Mouse (Mus musculus) limb, embryonic 14.5 days (tissue): ENCODE measurements around the gene Kif16b. TPM values are rescaled to one million over a fixed set of nuclear protein-coding genes. Genes with fewer than 3 reads are reported as not detected.

Source experiments
- ATAC-seq: fragments of 200-750 bp; cut with Nextera tagmentation; 2 replicates; pipeline ENCODE4 v1.8.0; 2017; ENCODE audit warnings: low read depth, moderate number of reproducible peaks, moderate TSS enrichment; ENCODE audit not compliant: low FRiP score
- DNase-seq: peaks from one replicate; pipeline ENCODE4 v3.0.0-alpha.2; 2015; ENCODE audit warnings: low spot score
- H3K27ac ChIP-seq: fragments of 300-500 bp; sonication (generic); replicated peaks from 2 replicates; pipeline ENCODE4 v1.5.1; 2014; ENCODE audit warnings: low read depth, mild to moderate bottlenecking, low read length, moderate library complexity, mixed read lengths
- H3K27me3 ChIP-seq: fragments of 300-500 bp; sonication (generic); 2 replicates; pipeline ENCODE4 v1.6.1; 2014; ENCODE audit warnings: low read length, mixed read lengths; ENCODE audit not compliant: control insufficient read depth, insufficient read depth
- H3K36me3 ChIP-seq: fragments of 300-500 bp; sonication (generic); 2 replicates; pipeline ENCODE4 v1.6.1; 2014; ENCODE audit warnings: mild to moderate bottlenecking, low read length, moderate library complexity, mixed read lengths; ENCODE audit not compliant: control insufficient read depth, insufficient read depth
- H3K4me1 ChIP-seq: fragments of 300-500 bp; sonication (generic); 2 replicates; pipeline ENCODE4 v1.6.1; 2014; ENCODE audit warnings: antibody characterized with exemption, low read length, mixed read lengths; ENCODE audit not compliant: control insufficient read depth, insufficient read depth
- H3K4me2 ChIP-seq: fragments of 300-500 bp; sonication (generic); replicated peaks from 2 replicates; pipeline ENCODE4 v1.6.1; 2014; ENCODE audit warnings: low read depth, mild to moderate bottlenecking, low read length, moderate library complexity; ENCODE audit not compliant: severe bottlenecking
- H3K4me3 ChIP-seq: fragments of 300-500 bp; sonication (generic); replicated peaks from 2 replicates; pipeline ENCODE4 v1.5.1; 2014; ENCODE audit warnings: low read length
- H3K9ac ChIP-seq: fragments of 300-500 bp; sonication (generic); 2 replicates; pipeline ENCODE4 v1.6.1; 2014; ENCODE audit warnings: mild to moderate bottlenecking, low read depth, low read length, moderate library complexity; ENCODE audit not compliant: severe bottlenecking
- H3K9me3 ChIP-seq: fragments of 300-500 bp; sonication (generic); 2 replicates; pipeline ENCODE4 v1.6.1; 2016; ENCODE audit warnings: low read length; ENCODE audit not compliant: control insufficient read depth
- POLR2A ChIP-seq: fragments of 200-500 bp; IDR thresholded peaks from 2 replicates; pipeline ENCODE4 v1.8.0; 2012; ENCODE audit warnings: inconsistent platforms, mild to moderate bottlenecking, moderate library complexity, borderline replicate concordance; ENCODE audit not compliant: insufficient read depth, insufficient read length; ENCODE audit errors: extremely low read depth
- WGBS: fragments of 180-500 bp; shearing (Covaris S2); extraction: QIAGEN DNeasy Blood & Tissue Kit; methylation state at CpG from one replicate; pipeline ENCODE4 v1.1.7; 2014; 5-methylcytosine and 5-hydroxymethylcytosine counted together
- polyA plus RNA-seq, 2 experiments: library from polyadenylated mRNA; depleted of rRNA in 1 of 2; stranded (reverse) in 1 of 2; unstranded in 1 of 2; fragments of >200 nt; fragmentation: Nextera tagmentation in 1 of 2; extraction: Ambion mirVana in 1 of 2; gene quantifications; 2 replicates each; pipeline versions ENCODE4 v1.2.1 to v1.2.3; 2012 to 2014

The Kif16b gene
- polyA plus RNA-seq, 2 experiments: 7.9 to 10.6 TPM

DNA sequence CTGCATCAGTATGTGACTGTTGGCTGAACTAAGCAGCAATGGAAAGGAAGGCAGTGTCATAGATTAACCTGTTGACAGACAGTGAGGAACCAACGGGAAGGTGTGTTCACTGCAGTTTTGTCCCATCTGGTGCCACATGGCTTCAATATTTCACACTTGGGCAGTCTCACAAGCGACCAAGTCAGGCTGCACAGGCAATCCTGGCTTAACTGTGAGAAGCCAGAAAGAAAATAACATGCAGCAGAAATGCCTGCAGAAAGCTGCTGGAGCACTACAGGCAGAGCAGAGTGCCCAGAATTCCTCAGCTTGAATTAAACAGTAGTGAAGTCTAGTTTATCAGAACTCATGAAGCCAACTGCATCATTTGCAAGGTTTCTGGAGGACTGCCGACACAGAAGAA is 192.0 kb downstream of the Kif16b start:
- Histone ChIP-seq H3K27me3 (no peaks in the 10 kb centered on the region), H3K9ac (no peak overlapping the region), H3K4me1 (no peaks in the 10 kb centered on the region), H3K9me3 (no peaks in the 10 kb centered on the region), H3K27ac (no peak overlapping the region), H3K36me3 (peaks cover 20% of the 10 kb centered on the region), H3K4me2 (no peak overlapping the region), H3K4me3 (no peak overlapping the region)
- no peak for ATAC-seq
- 73% methylated on average over 3 of the region's 3 CpGs for WGBS
- TF ChIP-seq POLR2A: no peak
- no peak for DNase-seq

DNA sequence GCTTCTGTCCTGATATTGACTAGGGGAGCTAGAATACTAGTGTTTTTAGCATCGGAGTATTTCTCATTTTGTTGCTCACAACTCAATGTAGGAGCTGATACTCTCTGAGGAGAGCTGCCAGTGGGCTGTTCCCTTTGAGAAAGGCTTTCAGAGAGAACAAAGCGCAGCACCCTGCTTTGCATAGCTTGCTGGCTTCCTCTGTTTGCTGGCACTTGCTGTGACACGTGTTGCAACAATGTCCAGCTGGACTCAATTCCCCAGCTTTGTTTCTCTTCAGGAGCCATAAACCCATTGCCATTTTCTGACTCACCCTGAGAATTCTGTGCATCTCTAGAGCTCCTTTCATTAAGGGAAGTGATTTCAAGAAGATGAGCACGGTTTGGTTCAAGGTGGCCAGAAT is 200.6 kb downstream of the Kif16b start:
- Histone ChIP-seq H3K4me2 (no peak overlapping the region), H3K27ac (no peak overlapping the region), H3K4me1 (no peaks in the 10 kb centered on the region), H3K9ac (no peak overlapping the region), H3K27me3 (no peaks in the 10 kb centered on the region), H3K36me3 (no peaks in the 10 kb centered on the region), H3K4me3 (no peak overlapping the region), H3K9me3 (no peaks in the 10 kb centered on the region)
- no peak for TF ChIP-seq POLR2A
- WGBS: 70% methylated on average over 4 of the region's 4 CpGs
- DNase-seq (no peak), ATAC-seq (no peak)

DNA sequence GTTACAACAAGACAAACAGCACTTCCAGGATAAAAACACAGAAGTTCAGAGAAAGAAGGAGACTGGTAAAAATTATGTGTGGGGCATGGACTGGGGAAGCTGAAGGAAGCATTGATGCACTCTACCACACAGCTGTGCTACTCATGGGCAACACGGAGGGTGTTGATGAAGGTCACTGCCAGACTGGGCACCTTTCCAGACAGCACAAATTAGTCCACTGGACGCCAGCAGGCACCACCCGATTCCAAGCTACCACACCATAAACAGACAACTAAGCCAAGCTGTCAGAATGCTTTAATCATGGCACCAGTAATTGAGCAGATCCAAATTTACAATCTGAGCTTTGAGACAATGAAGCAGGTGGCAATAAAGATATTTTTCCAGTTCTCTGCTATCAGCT is 202.7 kb downstream of the Kif16b start:
- Histone ChIP-seq H3K4me3 (no peak overlapping the region), H3K9ac (no peak overlapping the region), H3K27me3 (no peaks in the 10 kb centered on the region), H3K4me1 (no peaks in the 10 kb centered on the region), H3K4me2 (no peak overlapping the region), H3K9me3 (no peaks in the 10 kb centered on the region), H3K27ac (no peak overlapping the region), H3K36me3 (no peaks in the 10 kb centered on the region)
- no peak for DNase-seq
- WGBS: 29% methylated on average over 3 of the region's 3 CpGs
- TF ChIP-seq POLR2A: no peak
- no peak for ATAC-seq

DNA sequence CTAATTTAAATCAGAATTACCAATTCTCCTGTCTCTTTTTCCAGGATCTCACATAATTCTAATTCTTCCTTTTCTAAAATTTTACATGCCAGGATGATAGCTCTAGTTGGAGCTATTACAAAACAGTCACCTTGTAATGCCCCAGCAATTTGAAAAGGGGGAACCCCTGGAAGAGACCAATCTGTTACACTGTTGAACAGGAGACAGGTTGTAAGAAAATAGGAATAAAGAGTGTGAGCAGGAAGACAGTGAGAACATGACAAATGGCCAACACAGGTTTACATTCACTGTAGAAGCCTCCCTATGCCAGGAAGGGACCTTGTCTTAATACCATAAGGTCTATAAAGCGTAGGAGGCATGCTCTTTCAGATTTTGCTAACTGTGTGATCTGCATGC is 206.4 kb downstream of the Kif16b start:
- no peak overlapping the region for H3K4me2 ChIP-seq
- DNase-seq (no peak), ATAC-seq (no peak)
- WGBS: 82% methylated on average over 1 of the region's 1 CpGs
- no peaks in the 10 kb centered on the region for H3K4me1 ChIP-seq
- H3K9ac ChIP-seq: no peak overlapping the region
- no peaks in the 10 kb centered on the region for H3K27me3 ChIP-seq
- no peaks in the 10 kb centered on the region for H3K36me3 ChIP-seq
- no peak overlapping the region for H3K4me3 ChIP-seq
- TF ChIP-seq POLR2A: no peak
- no peak overlapping the region for H3K27ac ChIP-seq
- no peaks in the 10 kb centered on the region for H3K9me3 ChIP-seq

DNA sequence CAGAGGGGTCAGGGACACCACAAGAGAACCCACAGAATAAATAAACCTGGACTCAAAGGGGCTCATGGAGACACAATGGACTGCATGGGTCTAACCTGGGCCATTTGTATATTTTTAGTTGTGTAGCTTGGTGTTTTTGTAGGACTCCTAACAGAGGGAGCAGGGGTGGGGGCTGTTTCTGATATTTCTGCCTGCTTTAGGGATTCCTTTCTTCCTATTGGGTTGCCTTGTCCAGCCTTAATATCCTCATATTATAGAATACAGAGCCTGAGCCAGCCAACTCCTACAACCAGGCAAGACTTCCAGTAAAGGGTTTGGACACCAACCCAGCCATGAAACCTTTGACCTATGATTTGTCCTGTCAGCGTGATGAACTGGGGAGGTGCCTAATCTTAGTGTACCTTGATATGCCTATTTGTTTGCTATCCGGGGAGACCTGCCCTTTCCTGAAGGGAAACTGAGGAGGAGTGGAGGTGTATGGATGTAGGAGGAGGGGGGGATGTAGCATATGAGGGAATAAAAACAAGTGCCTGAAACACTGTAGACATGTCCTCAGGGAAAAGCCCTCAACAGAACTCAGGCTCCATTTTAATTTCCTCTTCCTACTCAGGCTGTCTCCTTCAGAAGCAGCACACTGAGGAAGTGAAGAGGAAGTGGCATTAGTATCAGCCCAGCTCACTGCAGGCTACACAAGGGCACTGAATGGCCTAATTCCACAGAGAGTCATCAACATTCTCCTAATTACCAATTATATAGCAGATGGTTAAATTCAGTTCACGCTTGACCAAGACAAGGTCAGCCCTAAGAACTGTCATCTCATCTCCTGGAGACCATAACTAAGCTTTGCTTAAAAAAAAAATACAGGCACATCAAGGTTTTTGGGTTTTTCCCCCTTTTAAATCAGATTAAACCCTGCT is 207.1 kb downstream of the Kif16b start:
- Histone ChIP-seq H3K27ac (no peak overlapping the region), H3K9ac (no peak overlapping the region), H3K4me3 (no peak overlapping the region), H3K36me3 (no peaks in the 10 kb centered on the region), H3K9me3 (no peaks in the 10 kb centered on the region), H3K4me1 (no peaks in the 10 kb centered on the region), H3K4me2 (no peak overlapping the region), H3K27me3 (no peaks in the 10 kb centered on the region)
- ATAC-seq (no peak), DNase-seq (no peak)
- WGBS: 74% methylated on average over 3 of the region's 3 CpGs
- no peak for TF ChIP-seq POLR2A
